Mouse (Mus musculus): ENCODE data around the gene P2rx5.

DNA sequence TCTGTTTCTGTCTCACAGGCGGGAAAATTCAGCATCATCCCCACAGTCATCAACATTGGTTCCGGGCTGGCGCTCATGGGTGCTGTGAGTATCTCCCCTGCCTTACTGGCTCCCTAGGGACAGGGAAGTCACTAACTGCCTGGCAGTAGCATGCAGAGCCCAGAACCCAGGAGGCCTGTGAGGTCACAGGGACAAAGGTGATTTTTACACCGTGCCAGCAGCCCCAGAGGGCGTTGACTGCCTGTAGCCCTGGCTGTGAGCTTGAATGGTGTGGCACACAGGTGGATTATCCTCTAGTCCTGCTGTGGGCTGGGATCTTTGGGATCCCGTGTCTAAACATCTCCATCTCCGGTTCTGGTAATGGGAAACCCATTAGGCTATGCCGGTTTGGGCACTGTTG, 7.8 kb downstream of the P2rx5 start:
- TF ChIP-seq MAFK (IDR thresholded peaks at IDR 0.05; ENCODE audit: insufficient read depth, low read depth, low read length) (no peak), CHD2 (IDR thresholded peaks at IDR 0.05; ENCODE audit: low read depth, low read length) (no peak), HCFC1 (IDR thresholded peaks at IDR 0.05; ENCODE audit: borderline replicate concordance, insufficient read depth, low read length) (no peak), ZNF384 (IDR thresholded peaks at IDR 0.05; ENCODE audit: low read depth, low read length) (no peak)

Measured in ES-E14 (cell line).